Mouse (Mus musculus) megakaryocyte, embryonic 14.5 days (primary cell): ENCODE measurements at regions not wholly inside any gene's neighbourhood (a gene's known extent, or its start where the extent isn't known, plus 50 kb on each side); places are given as distances from the start of the nearest gene placed in this dataset.

ENCODE experiments used
- H3K27me3 ChIP-seq: replicated peaks from 2 replicates; pipeline ENCODE3; 2012; ENCODE audit warnings: inconsistent platforms
- H3K36me3 ChIP-seq: replicated peaks from 2 replicates; pipeline ENCODE3; 2012; ENCODE audit warnings: low read length, inconsistent platforms, mixed read lengths
- H3K4me1 ChIP-seq: 2 replicates; pipeline ENCODE4 v1.6.1; 2012; ENCODE audit warnings: inconsistent platforms
- H3K4me3 ChIP-seq: replicated peaks from 2 replicates; pipeline ENCODE3; 2012; ENCODE audit warnings: moderate library complexity, mild to moderate bottlenecking, inconsistent platforms
- H3K9me3 ChIP-seq: 2 replicates; pipeline ENCODE4 v1.6.1; 2012; ENCODE audit warnings: inconsistent platforms
- FLI1 ChIP-seq: IDR thresholded peaks from 2 replicates; pipeline ENCODE4 v1.6.1; 2012; ENCODE audit warnings: low read length, inconsistent platforms, mixed read lengths
- GATA1 ChIP-seq: IDR thresholded peaks from 3 replicates; pipeline ENCODE4 v1.6.1; 2012; ENCODE audit warnings: mixed read lengths, low read length, inconsistent platforms, borderline replicate concordance

DNA sequence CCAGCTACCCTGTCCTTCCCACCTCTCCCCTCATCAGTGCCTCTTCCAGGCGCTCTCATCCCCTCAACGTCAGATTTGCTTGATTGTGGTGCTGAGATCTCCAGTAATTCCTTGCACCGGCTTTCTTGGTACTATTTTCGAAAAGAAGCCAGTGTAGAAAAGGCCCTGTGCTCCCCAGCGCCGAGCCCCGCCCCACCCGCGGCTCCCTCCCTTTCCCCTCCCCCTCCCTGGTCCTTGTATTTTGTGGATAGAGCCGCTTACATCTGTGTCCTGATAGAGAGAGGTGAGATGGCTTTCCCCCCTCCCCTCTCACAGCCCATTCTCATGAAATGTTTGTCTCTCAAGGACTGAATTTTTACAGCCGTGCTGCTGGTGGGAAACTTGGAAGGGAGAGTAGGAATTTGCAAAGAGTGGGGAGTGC is 273.2 kb upstream of the Zfp507 start:
- H3K27me3 ChIP-seq: no peaks in the 10 kb centered on the region
- H3K36me3 ChIP-seq: no peaks in the 10 kb centered on the region
- H3K9me3 ChIP-seq: peaks cover 17% of the 10 kb centered on the region
- no peak overlapping the region for H3K4me3 ChIP-seq
- TF ChIP-seq GATA1: no peak
- no peak for TF ChIP-seq FLI1
- no peaks in the 10 kb centered on the region for H3K4me1 ChIP-seq

DNA sequence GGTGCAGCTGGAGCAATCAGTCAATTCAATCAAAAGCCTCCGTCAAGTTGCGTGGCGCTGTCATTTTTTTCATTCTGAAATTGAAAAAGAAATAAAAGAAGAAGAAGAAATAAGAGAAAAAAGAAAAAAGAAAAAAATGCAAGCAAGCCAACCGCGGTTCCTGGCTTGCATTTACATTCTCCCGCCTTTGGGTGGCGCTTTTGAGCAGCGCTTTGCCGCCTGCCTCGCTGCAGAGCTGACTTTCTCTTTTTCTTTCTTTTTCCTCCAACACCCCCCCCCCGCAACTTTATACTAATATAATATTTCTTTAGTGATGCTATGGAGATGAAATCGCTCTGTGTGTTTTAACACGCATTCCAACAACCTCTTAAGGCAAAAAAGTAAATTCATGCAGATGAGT is 269.0 kb upstream of the Zfp507 start:
- no peaks in the 10 kb centered on the region for H3K27me3 ChIP-seq
- H3K9me3 ChIP-seq: no peaks in the 10 kb centered on the region
- TF ChIP-seq GATA1: no peak
- no peak for TF ChIP-seq FLI1
- peak overlapping the region; percentile 79 for H3K4me3 ChIP-seq
- no peaks in the 10 kb centered on the region for H3K4me1 ChIP-seq
- H3K36me3 ChIP-seq: no peaks in the 10 kb centered on the region

DNA sequence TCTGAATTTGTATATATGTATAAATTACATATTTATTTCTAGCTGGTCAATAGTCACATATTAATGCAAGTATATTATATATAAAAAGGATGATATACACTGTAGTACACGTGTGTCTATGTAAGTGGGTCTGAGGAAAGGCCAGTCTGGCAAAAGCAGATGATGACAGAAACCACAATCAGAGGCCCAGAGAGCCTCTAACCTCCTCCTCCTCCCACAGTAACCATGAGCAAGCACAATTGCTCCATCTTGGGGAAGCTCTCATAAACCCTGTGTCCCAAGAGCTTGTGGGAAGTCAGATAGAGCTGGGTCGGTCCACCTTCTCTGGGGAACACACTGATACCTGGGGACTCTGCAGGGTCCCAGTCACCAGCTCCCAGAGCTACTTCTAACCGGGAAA is 263.9 kb upstream of the Zfp507 start:
- H3K4me3 ChIP-seq: no peak overlapping the region
- no peaks in the 10 kb centered on the region for H3K4me1 ChIP-seq
- H3K27me3 ChIP-seq: no peaks in the 10 kb centered on the region
- H3K9me3 ChIP-seq: no peaks in the 10 kb centered on the region; the same call in 1 of the 2 replicates
- no peaks in the 10 kb centered on the region for H3K36me3 ChIP-seq
- TF ChIP-seq GATA1 (no peak), FLI1 (no peak)

DNA sequence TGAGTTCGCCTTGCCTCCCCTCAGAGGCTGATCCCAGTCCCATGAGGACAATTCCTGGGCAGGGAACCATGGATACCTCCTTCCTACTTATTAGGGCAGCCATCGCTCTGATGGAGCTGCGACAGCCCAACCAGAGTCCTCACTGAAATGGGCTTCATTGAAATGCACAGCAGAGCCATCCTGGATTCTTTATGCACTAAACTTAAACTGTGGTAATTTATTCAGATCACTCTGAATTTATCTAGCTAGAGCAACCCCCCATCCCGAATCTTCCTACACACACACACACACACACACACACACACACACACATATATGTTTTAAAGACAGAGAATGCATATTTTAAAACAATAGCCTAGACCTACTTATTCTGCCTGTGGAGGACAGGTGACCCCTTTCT is 258.9 kb upstream of the Zfp507 start:
- no peak overlapping the region for H3K4me3 ChIP-seq
- H3K27me3 ChIP-seq: no peaks in the 10 kb centered on the region
- TF ChIP-seq FLI1: no peak
- no peaks in the 10 kb centered on the region for H3K4me1 ChIP-seq
- H3K9me3 ChIP-seq: peaks cover 9% of the 10 kb centered on the region
- H3K36me3 ChIP-seq: no peaks in the 10 kb centered on the region

DNA sequence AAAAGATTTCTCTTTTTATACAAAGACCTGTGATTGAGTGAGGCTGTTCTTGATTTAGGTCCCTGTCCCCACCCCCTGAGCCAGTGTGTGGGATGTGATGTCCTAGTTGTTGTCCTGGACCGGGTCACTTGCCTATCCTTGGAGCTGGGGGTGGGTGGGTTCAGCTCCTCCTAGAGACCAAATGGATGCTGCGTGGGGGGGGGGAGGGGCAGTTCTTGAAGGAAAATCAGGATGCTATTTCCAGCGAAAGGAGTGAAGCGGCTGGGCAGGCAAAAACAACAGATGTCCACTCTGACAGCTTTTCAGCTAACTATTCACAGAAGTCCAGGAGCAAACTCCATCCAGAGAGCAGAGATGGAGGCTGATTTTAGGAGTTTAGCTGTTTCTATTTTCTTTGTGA is 257.6 kb upstream of the Zfp507 start:
- peaks cover 9% of the 10 kb centered on the region for H3K9me3 ChIP-seq
- H3K4me1 ChIP-seq: no peaks in the 10 kb centered on the region
- no peak for TF ChIP-seq GATA1
- no peak for TF ChIP-seq FLI1

DNA sequence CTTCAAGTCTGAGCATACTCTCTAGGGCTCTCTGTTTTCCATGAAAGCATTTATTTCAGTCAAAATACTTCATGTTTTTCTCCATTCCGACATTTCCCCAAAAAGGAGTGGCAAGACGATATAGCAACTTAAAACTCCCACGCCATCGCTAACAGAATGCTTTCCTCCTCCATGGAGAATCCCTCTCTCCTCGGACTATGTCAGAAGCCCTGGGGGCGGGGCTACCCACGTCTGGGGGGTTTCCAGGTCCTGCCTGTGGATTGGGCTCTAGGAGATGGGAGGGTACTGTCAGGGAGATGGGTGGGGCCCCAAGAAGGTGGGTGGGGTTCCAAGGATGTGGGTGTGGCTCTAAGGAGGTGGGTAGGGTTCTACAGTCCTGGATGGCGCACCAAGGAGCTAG is 243.2 kb upstream of the Zfp507 start:
- Histone ChIP-seq H3K27me3 (no peaks in the 10 kb centered on the region), H3K4me3 (no peak overlapping the region), H3K36me3 (no peaks in the 10 kb centered on the region), H3K4me1 (no peaks in the 10 kb centered on the region), H3K9me3 (peaks cover 40% of the 10 kb centered on the region)
- no peak for TF ChIP-seq GATA1
- no peak for TF ChIP-seq FLI1

More for the DNA sequence above, 257.6 kb upstream of the Zfp507 start:
- Histone ChIP-seq H3K36me3 (no peaks in the 10 kb centered on the region), H3K27me3 (no peaks in the 10 kb centered on the region), H3K4me3 (no peak overlapping the region)

DNA sequence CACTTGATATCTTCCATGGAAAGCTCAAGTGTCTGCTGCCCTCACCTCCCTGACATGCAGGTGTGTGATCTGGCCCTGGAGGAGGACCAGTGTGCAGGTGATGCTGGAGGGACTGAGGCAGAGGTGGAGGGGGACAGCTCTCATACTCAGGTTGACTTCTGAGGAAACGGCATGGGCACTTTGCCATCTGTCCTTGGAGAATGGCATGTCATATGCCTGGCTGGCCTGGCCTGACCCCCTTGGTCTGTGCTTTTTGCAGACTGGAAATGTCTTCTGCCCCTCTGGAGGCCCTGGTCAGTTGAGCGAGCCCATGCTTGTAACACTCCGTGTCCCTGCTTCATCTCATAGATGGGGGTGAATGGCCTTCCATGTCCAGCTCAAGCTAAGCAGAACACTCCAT is 229.1 kb upstream of the Zfp507 start:
- Histone ChIP-seq H3K36me3 (no peaks in the 10 kb centered on the region), H3K4me1 (0 out of 2 replicates have a peak, but pooled peaks cover 3% of the 10 kb centered on the region), H3K27me3 (no peaks in the 10 kb centered on the region), H3K9me3 (peaks cover 37% of the 10 kb centered on the region), H3K4me3 (peak overlapping the region; percentile 40)
- TF ChIP-seq FLI1 (no peak), GATA1 (no peak)

DNA sequence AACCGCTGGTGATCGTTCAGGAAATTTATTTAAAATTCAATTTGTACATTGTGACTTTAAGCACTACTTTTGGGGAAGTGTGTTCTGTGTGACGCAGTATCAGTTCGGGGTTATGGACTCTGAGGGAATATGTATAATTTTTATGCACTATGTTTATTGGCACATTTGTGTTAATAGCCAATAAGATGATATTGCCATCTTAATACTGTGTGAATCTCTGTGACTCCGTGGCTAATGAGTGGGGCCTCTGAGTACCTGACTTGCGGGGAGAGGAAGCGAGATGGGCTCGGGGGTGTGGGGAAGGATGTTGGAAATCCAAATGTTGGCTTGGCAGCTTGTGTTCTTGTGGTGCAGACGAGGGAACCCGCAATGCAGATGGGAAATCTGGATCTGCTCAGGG is 220.2 kb upstream of the Zfp507 start:
- TF ChIP-seq GATA1 (no peak), FLI1 (no peak)
- Histone ChIP-seq H3K4me1 (no peaks in the 10 kb centered on the region), H3K27me3 (no peaks in the 10 kb centered on the region), H3K4me3 (no peak overlapping the region), H3K9me3 (peaks cover 15% of the 10 kb centered on the region), H3K36me3 (no peaks in the 10 kb centered on the region)

DNA sequence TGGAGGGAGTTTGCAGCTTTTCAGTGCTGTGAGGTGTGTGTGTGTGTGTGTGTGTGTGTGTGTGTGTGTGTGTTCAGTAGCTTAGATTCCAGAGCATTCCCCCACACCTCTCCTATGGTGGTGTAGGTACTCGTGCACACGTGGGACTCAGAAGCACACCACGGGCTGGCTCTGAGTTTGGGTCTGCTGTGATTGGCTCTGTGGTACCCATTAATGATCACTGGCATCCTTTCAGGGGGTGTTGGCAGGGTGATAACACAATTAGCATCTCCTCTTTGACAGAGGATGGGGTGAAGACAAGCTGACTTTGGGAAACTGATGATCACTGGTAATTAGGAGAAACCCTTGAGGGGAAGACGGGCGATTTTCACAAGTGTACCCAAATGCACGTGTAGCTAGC is 219.7 kb upstream of the Zfp507 start:
- no peak for TF ChIP-seq FLI1
- no peak for TF ChIP-seq GATA1

DNA sequence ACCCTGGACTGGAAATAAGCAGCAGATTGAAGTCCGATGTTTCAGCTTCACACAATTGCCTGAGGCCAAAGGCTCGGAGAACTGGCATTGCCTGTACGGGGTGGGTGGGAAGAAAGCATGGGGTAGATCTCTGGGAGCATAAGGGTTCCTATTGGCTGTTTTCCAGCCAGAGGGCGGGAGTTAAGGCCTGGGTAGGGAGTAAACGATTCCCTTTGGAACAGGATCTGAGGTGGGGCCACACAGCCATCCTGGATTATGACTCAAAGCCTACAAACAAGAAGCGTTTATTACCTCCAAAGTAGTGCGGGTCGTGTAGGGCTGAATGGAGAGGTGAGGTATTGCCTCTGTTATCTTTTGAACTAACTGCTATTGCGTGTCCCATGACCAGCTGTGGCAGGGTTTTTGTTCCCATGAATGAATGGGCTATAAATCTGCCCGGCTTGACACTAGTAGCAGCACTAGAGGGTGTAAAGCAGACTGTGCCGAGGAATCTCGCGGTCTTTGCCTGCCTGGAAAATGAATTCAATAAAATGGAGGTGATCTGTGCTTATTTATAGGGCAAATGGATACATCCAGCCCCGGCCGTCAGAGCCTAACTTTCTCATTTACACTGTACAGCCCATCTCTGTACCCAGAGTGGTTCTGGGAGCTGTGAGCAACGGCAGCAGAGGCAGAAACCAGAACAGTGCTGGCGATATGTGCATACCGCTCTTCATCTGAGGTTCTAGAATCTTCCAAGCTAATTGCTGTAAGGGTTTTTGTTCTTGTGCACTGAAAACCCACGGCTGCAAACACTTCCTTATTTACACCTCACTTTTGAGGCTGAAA is 214.3 kb upstream of the Zfp507 start:
- Histone ChIP-seq H3K27me3 (no peaks in the 10 kb centered on the region), H3K4me1 (no peaks in the 10 kb centered on the region), H3K9me3 (peaks cover 17% of the 10 kb centered on the region), H3K36me3 (no peaks in the 10 kb centered on the region), H3K4me3 (no peak overlapping the region)
- TF ChIP-seq FLI1 (no peak), GATA1 (no peak)

More for the DNA sequence above, 219.7 kb upstream of the Zfp507 start:
- H3K27me3 ChIP-seq: no peaks in the 10 kb centered on the region
- H3K4me1 ChIP-seq: no peaks in the 10 kb centered on the region
- H3K4me3 ChIP-seq: no peak overlapping the region
- H3K36me3 ChIP-seq: no peaks in the 10 kb centered on the region
- H3K9me3 ChIP-seq: peaks cover 18% of the 10 kb centered on the region
